Mouse (Mus musculus): ENCODE data around the gene Szt2. TPM values are rescaled to one million over a fixed set of nuclear protein-coding genes. Genes with fewer than 3 reads are reported as not detected.

The Szt2 gene
- total RNA-seq, 2 experiments from 2014 or later = 35.7 to 40.8 TPM

GRCm38 (mm10) chr4:118357504-118357903 is 51.6 kb downstream of the Szt2 start:
- DNase-seq = no peak

- no peak for DNase-seq
Observed at GRCm38 (mm10) chr4:118356738-118357137, 52.3 kb downstream of the Szt2 start.

GRCm38 (mm10) chr4:118354289-118354688 is 54.8 kb downstream of the Szt2 start:
- DNase-seq = no peak

GRCm38 (mm10) chr4:118353689-118354088 is 55.4 kb downstream of the Szt2 start:
- DNase-seq = no peak

GRCm38 (mm10) chr4:118351828-118352227 is 57.2 kb downstream of the Szt2 start:
- DNase-seq = no peak

- no peak for DNase-seq
Observed at GRCm38 (mm10) chr4:118350864-118351263, 58.2 kb downstream of the Szt2 start.

- no peak for DNase-seq
Observed at GRCm38 (mm10) chr4:118347529-118348309, 61.4 kb downstream of the Szt2 start.

- no peak for DNase-seq
Observed at GRCm38 (mm10) chr4:118341447-118341846, 67.6 kb downstream of the Szt2 start.

- DNase-seq = no peak
Observed at GRCm38 (mm10) chr4:118336658-118337057, 72.4 kb downstream of the Szt2 start.

- DNase-seq = no peak
Observed at GRCm38 (mm10) chr4:118335991-118336390, 73.1 kb downstream of the Szt2 start.

- DNase-seq = no peak
Observed at GRCm38 (mm10) chr4:118331777-118332176, 77.3 kb downstream of the Szt2 start.

GRCm38 (mm10) chr4:118326476-118326875 is 82.6 kb downstream of the Szt2 start:
- no peak for DNase-seq

- DNase-seq = no peak
Observed at GRCm38 (mm10) chr4:118320636-118321035, 88.4 kb downstream of the Szt2 start.

GRCm38 (mm10) chr4:118319706-118320344 is 89.2 kb downstream of the Szt2 start:
- DNase-seq = no peak

- no peak for DNase-seq
Observed at GRCm38 (mm10) chr4:118316662-118317061, 92.4 kb downstream of the Szt2 start.

GRCm38 (mm10) chr4:118315286-118315685 is 93.8 kb downstream of the Szt2 start:
- no peak for DNase-seq

Other genes with a start within 250 kb of the Szt2 start
- 10 to 100 TPM; 47.0 to 55.4 TPM for gene Kdm4a, start 229.2 kb downstream of the Szt2 start, total RNA-seq (2021)
- 10 to 100 TPM; 73.3 to 80.7 TPM for gene Ptprf, start 117.9 kb downstream of the Szt2 start, total RNA-seq (2021)
- gene Med8, start 64 bp upstream of the Szt2 start, total RNA-seq (2021) = 10 to 100 TPM; 54.6 to 61.5 TPM
- 10 to 100 TPM; 26.4 to 28.5 TPM for gene Elovl1, start 18.8 kb upstream of the Szt2 start, total RNA-seq (2021)
- gene Cdc20, start 28.1 kb upstream of the Szt2 start, total RNA-seq (2021) = 1 to 10 TPM in 1 of 2 experiments, under 1 TPM in 1; 0.82 to 1.5 TPM
- gene Mpl, start 48.2 kb upstream of the Szt2 start, total RNA-seq (2021) = not detected
- 1 to 10 TPM; 7.1 to 8.5 TPM for gene Tie1, start 80.8 kb upstream of the Szt2 start, total RNA-seq (2021)
- gene 2610528J11Rik, start 117.7 kb upstream of the Szt2 start, total RNA-seq (2021) = not detected
- 1 to 10 TPM; 5.6 to 8.1 TPM for gene Tmem125, start 134.8 kb upstream of the Szt2 start, total RNA-seq (2021)
- gene Cfap57, start 211.5 kb upstream of the Szt2 start, total RNA-seq (2021) = under 1 TPM; 0.78 to 0.90 TPM
- gene Ebna1bp2, start 211.5 kb upstream of the Szt2 start, total RNA-seq (2021) = 10 to 100 TPM; 61.8 to 64.2 TPM
- gene Olfr62, start 249.7 kb upstream of the Szt2 start, total RNA-seq (2021) = not detected